Mouse (Mus musculus) left cerebral cortex, adult 8-10 months (tissue): ENCODE measurements at regions not wholly inside any gene's neighbourhood (a gene's known extent, or its start where the extent isn't known, plus 50 kb on each side); places are given as distances from the start of the nearest gene placed in this dataset.

Experiments used
- DNase-seq, 2 experiments: peaks; one replicate each; pipeline ENCODE4 v3.0.0; 2022; ENCODE audit warnings: low spot score in 2 of 2

GRCm38 (mm10) chr8:8392303-8392702, 268.7 kb downstream of the Efnb2 start:
- peak in 1 of 2 experiments; percentile 15 for DNase-seq

- DNase-seq: no peak
Observed at GRCm38 (mm10) chr8:8391321-8391720, 269.7 kb downstream of the Efnb2 start.

- DNase-seq: no peak
Observed at GRCm38 (mm10) chr8:8378248-8378647, 282.8 kb downstream of the Efnb2 start.

- DNase-seq: no peak
Observed at GRCm38 (mm10) chr8:8376791-8377190, 284.3 kb downstream of the Efnb2 start.

- no peak for DNase-seq
Observed at GRCm38 (mm10) chr8:8376379-8376778, 284.7 kb downstream of the Efnb2 start.

GRCm38 (mm10) chr8:8367282-8367871, 293.7 kb downstream of the Efnb2 start:
- no peak for DNase-seq

GRCm38 (mm10) chr8:8361941-8362537, 299.0 kb downstream of the Efnb2 start:
- no peak for DNase-seq

GRCm38 (mm10) chr8:8360586-8360985, 300.5 kb downstream of the Efnb2 start:
- DNase-seq: no peak

- DNase-seq: no peak
Observed at GRCm38 (mm10) chr8:8354977-8355376, 306.1 kb downstream of the Efnb2 start.

- no peak for DNase-seq
Observed at GRCm38 (mm10) chr8:8344661-8345060, 316.4 kb downstream of the Efnb2 start.

- DNase-seq: no peak
Observed at GRCm38 (mm10) chr8:8335256-8335972, 325.6 kb downstream of the Efnb2 start.

- DNase-seq: no peak
Observed at GRCm38 (mm10) chr8:8334515-8334914, 326.5 kb downstream of the Efnb2 start.

GRCm38 (mm10) chr8:8331249-8331648, 329.8 kb downstream of the Efnb2 start:
- DNase-seq: no peak

- DNase-seq: no peak
Observed at GRCm38 (mm10) chr8:8328010-8328666, 332.9 kb downstream of the Efnb2 start.

- DNase-seq: no peak
Observed at GRCm38 (mm10) chr8:8326066-8326834, 334.8 kb downstream of the Efnb2 start.

GRCm38 (mm10) chr8:8325420-8325819, 335.6 kb downstream of the Efnb2 start:
- DNase-seq: no peak

GRCm38 (mm10) chr8:8324520-8324919, 336.5 kb downstream of the Efnb2 start:
- no peak for DNase-seq

GRCm38 (mm10) chr8:8308253-8308652, 352.8 kb downstream of the Efnb2 start:
- no peak for DNase-seq

GRCm38 (mm10) chr8:8307487-8307886, 353.6 kb downstream of the Efnb2 start:
- no peak for DNase-seq

- no peak for DNase-seq
Observed at GRCm38 (mm10) chr8:8299965-8300767, 360.9 kb downstream of the Efnb2 start.
